Mouse (Mus musculus): Measurements from ENCODE around the gene Hoxd12. TPM values are rescaled to one million over a fixed set of nuclear protein-coding genes. Genes with fewer than 3 reads are reported as not detected.

The Hoxd12 gene
- polyA plus RNA-seq, 1 experiment, result not detected

DNA sequence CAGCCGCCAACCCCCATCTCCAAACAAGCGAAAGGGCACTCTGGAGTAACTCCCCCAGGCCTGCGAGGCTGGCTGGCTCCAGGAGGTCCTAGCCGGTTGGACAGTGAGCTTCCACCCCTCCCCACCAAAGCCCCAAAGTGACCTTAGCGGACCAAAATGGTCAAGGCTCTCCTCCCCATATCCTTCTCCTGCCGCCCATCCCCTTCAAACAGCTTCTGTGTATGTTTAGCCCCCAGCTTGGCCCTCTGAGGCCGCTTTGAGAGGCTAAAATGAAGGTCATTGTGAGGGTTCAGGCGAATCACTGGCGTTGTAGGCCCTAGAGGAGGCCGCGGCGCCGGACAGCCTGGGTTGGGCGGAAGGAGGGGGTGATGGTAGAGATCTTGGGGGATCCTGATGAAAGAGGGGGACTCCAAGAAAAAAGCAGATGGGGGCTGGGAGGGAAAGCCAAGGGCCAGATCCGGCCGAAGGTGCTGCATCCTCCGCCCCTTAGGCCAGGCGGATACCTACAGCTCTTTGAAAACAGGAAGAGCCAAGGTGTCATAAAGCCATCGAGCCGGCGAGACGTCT is 25.8 kb downstream of the Hoxd12 start:
- Histone ChIP-seq H3K27ac (ENCODE audit: insufficient read depth, low read length) (no peak overlapping the region), H3K4me3 (ENCODE audit: insufficient read depth, low read length) (no peak overlapping the region), H3K4me1 (ENCODE audit: control insufficient read depth, insufficient read depth, low read length) (no peaks in the 10 kb centered on the region)
- TF ChIP-seq POLR2A (IDR thresholded peaks at IDR 0.05; ENCODE audit: extremely low read depth, insufficient read depth, low read length) (no peak), CTCF (IDR thresholded peaks at IDR 0.05; ENCODE audit: extremely low read depth, insufficient read depth, low read length) (no peak)

DNA sequence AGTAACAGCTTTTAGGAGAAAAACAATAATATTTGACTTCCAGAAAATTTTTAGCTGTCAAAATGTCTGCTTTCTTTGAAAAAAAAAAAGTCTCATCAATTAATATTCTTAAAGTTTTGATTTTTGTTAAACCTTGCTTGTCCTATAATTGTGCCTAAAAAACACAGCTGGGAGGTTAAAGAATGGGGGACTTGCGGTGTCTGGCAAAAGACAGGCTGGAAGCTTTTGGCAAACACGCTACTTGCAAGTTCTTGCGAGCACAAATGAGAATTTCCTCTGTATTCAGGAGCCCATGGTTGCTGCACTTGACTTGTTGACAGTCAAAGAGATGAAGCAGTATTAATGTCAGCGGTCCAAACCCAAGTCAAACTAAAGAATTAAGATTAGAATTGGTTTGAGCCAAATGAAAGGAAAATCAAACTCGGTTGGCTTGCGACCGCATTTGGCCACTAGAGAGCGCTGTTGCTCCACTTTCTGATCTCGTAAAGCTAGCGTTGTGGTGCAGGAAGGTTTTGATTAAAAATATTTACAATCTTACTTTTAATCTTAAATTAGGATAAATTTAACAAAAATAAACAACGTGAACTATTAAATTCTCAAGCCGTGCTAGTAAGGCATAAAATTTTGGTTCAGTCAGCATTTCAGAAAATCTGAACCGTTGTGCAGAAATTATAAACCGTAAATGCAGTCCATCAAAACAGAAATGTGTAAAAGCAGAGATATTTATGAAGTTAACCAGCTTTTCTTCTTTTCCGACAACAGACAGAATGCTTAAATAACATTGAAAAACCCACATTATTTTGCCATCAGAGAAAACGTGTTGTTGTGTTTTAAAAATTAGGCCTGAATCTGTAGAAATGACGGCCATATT is 27.4 kb downstream of the Hoxd12 start:
- no peak overlapping the region for H3K4me3 ChIP-seq (ENCODE audit: insufficient read depth, low read length)
- H3K4me1 ChIP-seq (ENCODE audit: control insufficient read depth, insufficient read depth, low read length), result no peaks in the 10 kb centered on the region
- TF ChIP-seq CTCF (IDR thresholded peaks at IDR 0.05; ENCODE audit: extremely low read depth, insufficient read depth, low read length), result peak; percentile 84
- TF ChIP-seq POLR2A (IDR thresholded peaks at IDR 0.05; ENCODE audit: extremely low read depth, insufficient read depth, low read length), result no peak
- no peak overlapping the region for H3K27ac ChIP-seq (ENCODE audit: insufficient read depth, low read length)

DNA sequence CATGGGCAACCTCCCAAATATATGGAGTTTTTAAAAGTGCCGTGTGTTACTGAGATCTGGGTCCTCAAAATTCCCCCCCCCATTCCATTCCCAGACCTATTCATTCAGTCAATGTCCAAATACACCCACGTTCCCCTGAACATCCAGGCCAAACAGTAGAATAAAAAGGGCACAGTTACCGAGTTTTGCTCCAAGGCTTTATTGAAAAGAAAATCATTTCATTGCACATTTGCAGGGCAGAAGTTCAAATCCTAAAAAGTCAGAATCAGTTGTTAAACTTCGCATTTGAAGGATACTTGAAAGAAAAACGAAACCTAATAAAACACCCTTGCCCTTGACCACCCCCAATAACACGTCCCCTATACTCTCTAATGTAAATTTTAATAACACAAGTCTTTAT is 28.0 kb downstream of the Hoxd12 start:
- no peak overlapping the region for H3K4me3 ChIP-seq (ENCODE audit: insufficient read depth, low read length)
- no peaks in the 10 kb centered on the region for H3K4me1 ChIP-seq (ENCODE audit: control insufficient read depth, insufficient read depth, low read length)
- TF ChIP-seq POLR2A (IDR thresholded peaks at IDR 0.05; ENCODE audit: extremely low read depth, insufficient read depth, low read length) (no peak), CTCF (IDR thresholded peaks at IDR 0.05; ENCODE audit: extremely low read depth, insufficient read depth, low read length) (no peak)
- H3K27ac ChIP-seq (ENCODE audit: insufficient read depth, low read length), result no peak overlapping the region

DNA sequence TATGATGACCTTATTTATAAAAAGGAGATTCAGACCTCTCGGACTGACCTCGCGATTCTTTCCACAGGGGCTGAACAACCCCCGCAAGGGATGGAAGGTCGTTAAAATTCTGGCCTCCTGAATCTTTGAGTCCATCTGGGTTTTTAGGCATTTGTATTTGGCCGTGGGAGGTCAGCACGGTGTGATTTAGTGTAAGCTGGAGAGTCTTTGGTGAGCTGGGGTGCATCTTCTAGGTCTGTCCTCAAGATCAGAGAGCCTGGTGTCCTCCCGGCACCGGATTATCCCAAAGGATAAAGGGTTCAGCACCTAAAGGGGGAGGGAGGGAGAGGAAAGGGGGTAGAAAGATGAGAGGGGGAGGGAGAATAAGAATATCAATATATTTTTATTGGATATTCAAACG is 28.5 kb downstream of the Hoxd12 start:
- Histone ChIP-seq H3K27ac (ENCODE audit: insufficient read depth, low read length) (no peak overlapping the region), H3K4me1 (ENCODE audit: control insufficient read depth, insufficient read depth, low read length) (no peaks in the 10 kb centered on the region), H3K4me3 (ENCODE audit: insufficient read depth, low read length) (no peak overlapping the region)
- no peak for TF ChIP-seq POLR2A (IDR thresholded peaks at IDR 0.05; ENCODE audit: extremely low read depth, insufficient read depth, low read length)
- no peak for TF ChIP-seq CTCF (IDR thresholded peaks at IDR 0.05; ENCODE audit: extremely low read depth, insufficient read depth, low read length)

DNA sequence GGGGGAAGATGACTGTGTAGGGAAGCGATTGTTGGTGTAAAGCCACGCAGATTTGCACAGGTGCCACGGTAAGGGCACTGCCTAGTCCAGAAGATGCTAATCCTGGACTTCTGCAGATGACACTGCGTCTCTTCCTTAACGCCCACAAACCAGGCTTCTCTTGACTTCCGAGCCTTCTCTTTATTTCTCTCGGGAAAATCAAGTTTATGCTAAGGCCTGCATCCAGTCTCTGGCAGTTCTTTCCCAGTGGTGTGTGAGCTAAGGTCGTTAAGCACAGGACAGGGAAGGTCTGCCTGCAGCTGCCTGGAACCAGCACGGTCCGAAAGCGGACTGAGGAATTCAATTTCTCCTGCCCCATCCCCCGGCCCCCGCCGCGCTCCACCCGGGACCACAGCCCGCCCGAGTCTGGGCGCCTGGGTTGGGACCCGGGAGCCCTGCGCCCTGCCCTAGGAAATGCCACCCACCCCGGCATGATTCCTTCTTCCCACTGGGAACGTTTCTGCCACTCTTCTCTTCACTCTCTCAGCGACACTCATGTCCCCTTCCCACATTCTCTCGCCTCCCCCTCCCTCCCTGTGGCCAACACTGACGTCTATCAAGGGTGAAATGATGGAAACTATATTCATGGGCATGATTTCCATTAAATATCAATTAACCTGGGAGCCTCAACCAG is 29.0 kb downstream of the Hoxd12 start:
- no peak overlapping the region for H3K4me3 ChIP-seq (ENCODE audit: insufficient read depth, low read length)
- H3K27ac ChIP-seq (ENCODE audit: insufficient read depth, low read length), result no peak overlapping the region
- no peak for TF ChIP-seq POLR2A (IDR thresholded peaks at IDR 0.05; ENCODE audit: extremely low read depth, insufficient read depth, low read length)
- no peak for TF ChIP-seq CTCF (IDR thresholded peaks at IDR 0.05; ENCODE audit: extremely low read depth, insufficient read depth, low read length)

DNA sequence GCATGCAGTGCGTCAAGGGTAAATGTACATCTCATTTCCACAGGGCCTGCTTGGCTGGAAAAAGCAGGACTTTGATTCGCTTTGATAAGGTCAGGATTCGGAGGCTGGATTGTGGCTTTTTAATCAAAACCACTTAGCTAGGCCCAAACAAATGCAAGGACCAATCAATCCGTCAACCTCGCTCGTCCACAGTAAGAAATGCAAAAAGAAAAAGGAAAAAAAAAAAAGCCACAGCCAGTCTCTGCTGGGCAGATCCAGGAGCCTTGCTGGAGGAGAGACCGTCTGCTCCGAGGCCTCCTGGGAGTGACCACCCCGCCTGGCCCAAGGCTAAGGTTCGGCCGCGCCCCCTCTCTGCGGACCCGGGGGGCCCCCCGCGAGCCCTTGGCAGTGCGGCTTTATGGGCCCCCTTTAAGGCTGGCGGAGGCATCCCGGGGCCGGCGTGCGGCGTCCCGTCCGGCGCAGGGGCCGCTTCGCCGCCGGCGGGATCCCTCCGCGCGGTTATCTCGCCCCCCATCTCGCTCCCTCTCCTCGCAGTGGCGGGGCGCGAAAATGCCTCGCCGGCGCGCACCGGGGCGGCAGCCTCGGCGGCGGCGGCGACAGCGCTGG is 29.7 kb downstream of the Hoxd12 start, which contains the start of gene Hoxd8:
Gene Hoxd8 (plus strand): TSS at position 223 of the 606 bp plus-strand sequence.
- TF ChIP-seq POLR2A (IDR thresholded peaks at IDR 0.05; ENCODE audit: extremely low read depth, insufficient read depth, low read length) (no peak), CTCF (IDR thresholded peaks at IDR 0.05; ENCODE audit: extremely low read depth, insufficient read depth, low read length) (no peak)
- Histone ChIP-seq H3K27ac (ENCODE audit: insufficient read depth, low read length) (no peak within 1 kb of the TSS), H3K4me3 (ENCODE audit: insufficient read depth, low read length) (no peak within 1 kb of the TSS), H3K4me1 (ENCODE audit: control insufficient read depth, insufficient read depth, low read length) (no peaks in the 10 kb centered on the region)

More for the DNA sequence above, 29.0 kb downstream of the Hoxd12 start:
- H3K4me1 ChIP-seq (ENCODE audit: control insufficient read depth, insufficient read depth, low read length), result no peaks in the 10 kb centered on the region

DNA sequence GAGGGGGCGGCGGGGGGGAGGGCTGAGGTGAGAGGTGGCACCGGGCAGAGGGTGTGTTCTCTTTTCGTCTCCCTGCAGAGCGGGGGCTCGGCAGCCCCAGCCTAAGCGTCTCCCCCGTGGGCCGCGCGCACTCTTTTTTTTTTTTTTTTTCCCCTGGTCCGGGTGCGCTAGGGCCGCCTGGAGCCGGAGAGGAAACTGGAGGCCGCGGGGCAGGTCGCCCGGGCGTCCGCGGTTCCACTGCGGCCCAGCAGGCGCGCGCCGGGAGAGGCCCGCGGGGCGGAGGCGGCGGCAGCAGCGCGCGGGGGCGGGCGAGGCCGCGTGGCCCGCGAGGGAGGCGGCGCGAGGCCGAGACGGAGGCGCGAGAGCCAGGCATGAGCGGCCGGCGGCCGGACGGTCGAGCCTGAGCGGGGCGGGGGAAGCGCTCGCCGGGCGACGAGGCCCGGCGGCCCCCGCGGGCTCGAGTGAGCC is 30.2 kb downstream of the Hoxd12 start:
- Histone ChIP-seq H3K27ac (ENCODE audit: insufficient read depth, low read length) (no peak overlapping the region), H3K4me3 (ENCODE audit: insufficient read depth, low read length) (no peak overlapping the region), H3K4me1 (ENCODE audit: control insufficient read depth, insufficient read depth, low read length) (no peaks in the 10 kb centered on the region)
- TF ChIP-seq POLR2A (IDR thresholded peaks at IDR 0.05; ENCODE audit: extremely low read depth, insufficient read depth, low read length) (no peak), CTCF (IDR thresholded peaks at IDR 0.05; ENCODE audit: extremely low read depth, insufficient read depth, low read length) (no peak)

DNA sequence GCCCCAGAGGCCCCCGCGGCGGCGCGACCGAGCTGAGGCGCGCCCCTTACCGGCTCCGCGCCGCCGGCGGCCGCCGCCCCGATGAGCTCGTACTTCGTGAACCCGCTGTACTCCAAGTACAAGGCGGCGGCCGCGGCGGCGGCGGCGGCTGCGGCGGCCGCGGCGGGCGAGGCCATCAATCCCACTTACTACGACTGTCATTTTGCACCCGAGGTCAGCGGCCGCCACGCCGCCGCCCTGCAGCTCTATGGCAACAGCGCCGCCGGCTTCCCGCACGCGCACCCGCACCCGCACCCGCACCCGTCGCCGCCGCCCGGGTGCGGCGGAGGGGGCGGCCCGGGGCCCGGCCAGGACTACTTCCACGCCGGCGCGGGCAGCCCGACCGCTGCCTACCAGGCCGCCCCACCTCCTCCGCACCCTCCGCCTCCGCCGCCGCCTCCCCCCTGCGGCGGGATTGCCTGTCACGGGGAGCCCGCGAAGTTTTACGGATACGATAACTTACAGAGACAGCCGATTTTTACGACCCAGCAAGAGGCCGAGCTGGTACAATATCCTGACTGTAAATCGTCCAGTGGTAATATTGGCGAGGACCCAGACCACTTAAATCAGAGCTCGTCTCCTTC is 30.8 kb downstream of the Hoxd12 start:
- Histone ChIP-seq H3K4me3 (ENCODE audit: insufficient read depth, low read length) (no peak overlapping the region), H3K4me1 (ENCODE audit: control insufficient read depth, insufficient read depth, low read length) (no peaks in the 10 kb centered on the region), H3K27ac (ENCODE audit: insufficient read depth, low read length) (no peak overlapping the region)
- TF ChIP-seq POLR2A (IDR thresholded peaks at IDR 0.05; ENCODE audit: extremely low read depth, insufficient read depth, low read length) (no peak), CTCF (IDR thresholded peaks at IDR 0.05; ENCODE audit: extremely low read depth, insufficient read depth, low read length) (no peak)

Data from cortical plate, adult 2 months (tissue).